Mouse (Mus musculus) right cerebral cortex, adult 18-20 months (tissue): ENCODE measurements at regions not wholly inside any gene's neighbourhood (a gene's known extent, or its start where the extent isn't known, plus 50 kb on each side); places are given as distances from the start of the nearest gene placed in this dataset.

Experiments
- DNase-seq: peaks from one replicate; pipeline ENCODE4 v3.0.0; 2022; ENCODE audit warnings: mixed read lengths

GRCm38 (mm10) chr9:113601451-113601850, 106.6 kb downstream of the Pdcd6ip start:
- DNase-seq, result no peak

GRCm38 (mm10) chr9:113587260-113587659, 120.8 kb downstream of the Pdcd6ip start:
- DNase-seq, result peak; percentile 31

GRCm38 (mm10) chr9:113586477-113586876, 121.6 kb downstream of the Pdcd6ip start:
- DNase-seq, result peak; percentile 34

- DNase-seq, result peak; percentile 53
Observed at GRCm38 (mm10) chr9:113578221-113578620, 129.8 kb downstream of the Pdcd6ip start.

GRCm38 (mm10) chr9:113568849-113569248, 139.2 kb downstream of the Pdcd6ip start:
- DNase-seq, result peak; percentile 24

- no peak for DNase-seq
Observed at GRCm38 (mm10) chr9:113567705-113568104, 140.4 kb downstream of the Pdcd6ip start.

DNA sequence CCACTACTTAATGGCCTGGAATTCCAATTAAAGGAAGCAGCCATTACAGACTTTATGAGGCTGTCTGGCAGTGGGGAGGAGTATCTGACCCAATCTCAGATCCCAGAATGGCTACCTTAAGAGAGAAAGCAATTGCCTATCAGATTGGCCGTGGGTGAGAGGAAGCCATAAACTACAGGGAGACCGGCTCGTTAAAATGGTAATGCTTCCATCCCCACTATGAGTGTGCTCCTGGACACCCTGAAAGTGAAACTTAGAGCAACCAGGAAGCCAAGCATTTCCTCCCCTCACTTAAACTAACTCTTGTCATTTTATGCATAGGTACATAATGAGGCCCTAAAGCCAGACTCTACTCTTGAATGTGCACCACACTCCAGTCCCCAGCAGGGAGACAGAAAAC, 141.4 kb downstream of the Pdcd6ip start:
- no peak for DNase-seq

- no peak for DNase-seq
Observed at GRCm38 (mm10) chr9:113553911-113554310, 154.1 kb downstream of the Pdcd6ip start.

GRCm38 (mm10) chr9:113547458-113547857, 160.6 kb downstream of the Pdcd6ip start:
- DNase-seq, result no peak

- DNase-seq, result no peak
Observed at GRCm38 (mm10) chr9:113528586-113528985, 179.5 kb downstream of the Pdcd6ip start.

- DNase-seq, result no peak
Observed at GRCm38 (mm10) chr9:113524307-113524706, 183.8 kb downstream of the Pdcd6ip start.

GRCm38 (mm10) chr9:113523173-113523572, 184.9 kb downstream of the Pdcd6ip start:
- no peak for DNase-seq

DNA sequence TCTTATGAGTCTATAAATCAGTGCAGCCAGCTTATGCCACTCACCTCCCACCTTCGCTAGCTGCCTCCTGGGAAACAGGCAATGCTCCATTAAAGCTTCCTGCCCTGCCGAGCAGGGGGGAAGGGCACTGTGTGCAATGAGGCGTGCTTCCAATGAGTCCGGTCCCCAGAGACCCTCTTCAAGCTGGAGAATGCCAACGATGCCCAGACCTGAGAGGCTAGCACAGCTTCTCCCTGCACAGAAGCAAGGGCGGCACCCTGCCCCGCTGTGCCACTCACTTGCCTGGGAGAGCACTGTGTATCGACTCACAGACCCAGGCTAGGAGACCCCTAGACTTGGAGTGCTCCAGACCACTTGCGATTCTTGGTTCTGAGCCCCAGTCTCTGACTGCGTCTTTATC, 188.3 kb downstream of the Pdcd6ip start:
- DNase-seq, result no peak

DNA sequence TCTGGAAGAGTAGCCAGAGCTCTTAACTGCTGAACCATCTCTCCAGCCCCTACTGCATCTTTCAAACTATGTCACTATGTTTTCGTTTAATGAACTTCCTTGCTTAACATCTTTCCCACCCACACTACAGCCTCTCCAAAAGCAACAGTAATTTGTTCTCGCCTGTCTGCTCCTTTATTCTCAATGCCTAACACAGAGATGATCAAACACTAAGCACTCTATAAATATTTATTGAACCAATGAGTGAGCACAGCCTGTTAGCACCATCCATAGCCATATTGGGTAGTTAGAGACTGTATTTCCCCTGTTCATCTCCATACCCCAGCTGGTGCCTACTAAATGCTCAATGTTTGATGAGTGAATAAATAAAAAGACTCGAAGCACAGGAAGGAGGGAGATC, 189.6 kb downstream of the Pdcd6ip start:
- no peak for DNase-seq

GRCm38 (mm10) chr9:113517756-113518155, 190.3 kb downstream of the Pdcd6ip start:
- DNase-seq, result no peak

DNA sequence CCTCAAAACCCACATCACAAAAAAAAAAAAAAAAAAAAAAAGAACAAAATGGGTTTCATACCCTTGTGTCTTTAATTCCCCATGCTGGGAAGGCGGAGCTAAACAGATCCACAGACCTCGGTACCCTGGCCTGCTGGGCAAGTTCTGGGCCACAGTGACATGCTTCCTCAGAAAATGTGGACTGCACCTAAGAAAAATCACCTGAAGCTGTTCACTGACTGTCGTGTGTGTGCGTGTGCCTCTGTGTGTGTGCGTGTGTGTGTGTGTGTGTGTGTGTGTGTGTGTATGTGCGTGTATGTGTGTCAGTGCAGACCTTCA, 192.4 kb downstream of the Pdcd6ip start:
- DNase-seq, result no peak

DNA sequence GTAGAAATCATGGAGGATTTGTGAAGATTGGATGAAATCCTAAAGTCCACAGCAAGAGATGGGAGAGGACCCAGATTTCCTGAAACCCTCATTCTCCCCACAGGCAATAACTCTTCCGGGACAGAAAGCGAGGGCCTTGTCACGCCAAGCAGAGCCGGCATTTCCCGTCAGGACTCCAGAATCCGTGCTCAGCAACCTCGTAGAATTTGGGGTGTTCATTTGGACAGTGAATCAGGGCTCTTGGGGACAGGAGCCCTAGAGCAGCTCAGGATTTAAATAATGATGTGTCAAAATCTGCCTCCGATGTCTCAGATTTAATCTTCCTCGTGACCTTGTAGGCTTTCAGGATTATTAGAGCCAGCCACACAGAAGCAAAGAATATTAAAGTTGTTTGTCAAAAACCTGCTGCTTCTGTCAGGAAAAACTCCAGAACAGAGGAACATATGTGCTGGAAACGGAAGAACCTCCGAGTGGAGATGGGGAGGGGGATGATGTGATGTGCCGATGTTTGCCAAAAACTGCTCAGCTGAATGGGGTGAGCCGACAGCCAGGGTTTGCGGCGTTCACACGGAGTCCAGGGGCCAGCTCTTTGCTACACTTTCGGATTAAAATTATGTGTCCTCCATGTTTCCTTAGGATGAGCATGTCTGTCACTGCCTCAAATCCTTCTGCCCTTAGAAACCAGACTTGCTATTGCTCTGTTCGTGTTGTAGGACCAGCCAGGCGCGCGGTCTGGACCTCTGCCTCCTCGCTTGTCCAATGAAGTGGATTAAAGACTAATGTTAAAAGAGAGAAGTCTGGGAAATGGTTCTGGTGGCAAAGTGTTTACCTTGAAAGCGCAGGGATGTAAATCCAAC, 193.0 kb downstream of the Pdcd6ip start:
- DNase-seq, result no peak

DNA sequence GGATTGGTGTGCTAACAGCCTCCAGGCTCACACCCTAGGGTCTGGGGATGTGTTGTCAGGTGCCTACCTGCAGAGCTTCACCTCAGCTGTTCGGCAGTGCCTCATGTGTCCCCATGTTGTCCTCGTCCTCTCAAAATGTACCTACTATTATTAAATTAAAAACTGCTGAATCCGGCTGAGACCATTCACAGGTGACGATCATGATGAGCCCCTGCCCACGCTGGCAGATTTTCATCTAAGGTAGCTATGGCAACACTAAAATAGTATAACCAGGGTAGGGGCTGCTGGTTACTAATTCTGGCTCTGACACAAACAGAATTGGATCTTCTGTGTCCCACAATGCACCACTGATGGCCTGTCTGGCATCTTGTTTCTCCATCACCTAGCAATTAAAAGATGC, 196.8 kb downstream of the Pdcd6ip start:
- no peak for DNase-seq

- DNase-seq, result no peak
Observed at GRCm38 (mm10) chr9:113509368-113509767, 198.7 kb downstream of the Pdcd6ip start.

DNA sequence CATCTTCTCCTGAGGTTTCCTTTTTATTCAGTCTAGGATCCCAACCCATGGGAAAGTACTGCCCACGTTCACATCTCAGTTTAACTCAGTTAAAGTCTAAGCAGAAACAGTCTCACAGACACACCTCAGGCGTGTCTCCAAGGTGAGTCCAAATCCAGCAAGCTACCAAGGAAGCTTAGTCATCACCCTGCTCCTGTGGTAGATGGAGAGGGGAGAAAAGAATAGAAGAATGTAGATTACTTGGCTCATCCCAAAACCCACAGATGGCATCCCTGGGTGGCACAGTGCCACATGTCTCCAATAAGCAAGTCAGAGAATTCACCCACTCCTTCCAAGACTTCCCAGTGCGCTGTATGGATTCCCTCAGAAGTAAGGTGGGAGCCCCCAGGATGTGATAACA, 199.2 kb downstream of the Pdcd6ip start:
- peak; percentile 92 for DNase-seq

DNA sequence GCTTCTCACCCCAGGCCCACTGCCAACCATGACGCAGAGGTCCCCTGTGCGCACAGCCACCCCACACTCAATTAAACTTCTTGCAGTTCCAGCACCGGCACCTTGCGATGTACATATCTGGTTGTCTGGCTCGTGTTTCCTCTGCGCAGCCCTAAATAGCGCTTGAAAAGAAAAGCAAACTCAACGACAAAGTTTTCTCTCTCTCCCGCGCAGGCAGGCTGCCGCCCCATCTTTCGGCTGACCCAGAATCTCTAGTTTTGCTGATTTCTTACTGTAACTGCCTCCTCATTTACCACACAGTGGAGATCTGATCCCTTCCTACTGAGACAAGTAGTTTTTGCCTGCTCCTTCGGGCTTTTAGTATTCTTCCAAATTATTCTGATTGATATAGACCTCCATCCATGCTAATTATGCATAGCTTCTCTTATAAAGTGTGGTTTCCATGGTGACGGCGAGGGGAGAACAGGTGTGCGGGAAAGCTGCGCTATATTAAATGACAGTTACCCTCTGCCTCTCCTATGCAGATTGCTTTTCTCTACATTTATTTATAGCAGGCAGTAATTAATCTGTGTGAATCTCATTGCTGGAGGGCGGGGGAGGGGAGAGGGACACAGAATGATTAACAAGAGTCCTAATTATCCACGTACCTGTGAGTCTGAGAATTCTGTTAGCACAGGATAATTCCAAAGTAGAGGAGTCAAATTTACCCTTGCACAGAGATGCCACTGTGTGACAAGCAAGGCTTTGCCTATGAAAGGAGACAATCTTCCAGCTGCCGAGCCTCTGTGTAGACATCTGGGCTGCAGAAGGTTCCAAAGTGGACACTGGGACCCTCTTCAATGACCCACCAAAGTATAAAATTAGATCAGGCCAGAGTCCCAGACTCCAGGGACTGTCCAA, 200.2 kb downstream of the Pdcd6ip start:
- peak; percentile 64 for DNase-seq

- no peak for DNase-seq
Observed at GRCm38 (mm10) chr9:113499246-113499645, 208.8 kb downstream of the Pdcd6ip start.

DNA sequence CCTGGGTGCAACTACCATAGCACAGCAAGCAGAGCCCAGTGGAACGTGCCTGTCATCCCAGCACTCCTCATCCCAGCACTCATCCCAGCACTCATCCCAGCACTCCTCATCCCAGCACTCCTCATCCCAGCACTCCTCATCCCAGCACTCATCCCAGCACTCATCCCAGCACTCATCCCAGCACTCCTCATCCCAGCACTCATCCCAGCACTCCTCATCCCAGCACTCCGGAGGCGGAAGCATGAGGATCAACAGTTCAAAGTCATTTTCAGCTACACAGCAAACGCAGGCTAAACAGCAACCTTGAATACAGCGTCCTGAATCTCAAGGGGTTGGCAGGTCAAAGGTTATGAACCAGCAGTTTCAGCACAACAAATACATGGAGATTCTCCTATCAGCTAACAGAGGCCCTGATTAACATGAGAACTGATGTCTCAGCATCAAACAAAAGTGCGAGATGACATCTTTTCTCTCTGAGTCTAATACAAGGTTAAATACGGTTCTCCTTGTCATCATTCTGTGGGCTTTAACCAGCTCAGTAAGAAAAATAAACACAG, 211.8 kb downstream of the Pdcd6ip start:
- no peak for DNase-seq

DNA sequence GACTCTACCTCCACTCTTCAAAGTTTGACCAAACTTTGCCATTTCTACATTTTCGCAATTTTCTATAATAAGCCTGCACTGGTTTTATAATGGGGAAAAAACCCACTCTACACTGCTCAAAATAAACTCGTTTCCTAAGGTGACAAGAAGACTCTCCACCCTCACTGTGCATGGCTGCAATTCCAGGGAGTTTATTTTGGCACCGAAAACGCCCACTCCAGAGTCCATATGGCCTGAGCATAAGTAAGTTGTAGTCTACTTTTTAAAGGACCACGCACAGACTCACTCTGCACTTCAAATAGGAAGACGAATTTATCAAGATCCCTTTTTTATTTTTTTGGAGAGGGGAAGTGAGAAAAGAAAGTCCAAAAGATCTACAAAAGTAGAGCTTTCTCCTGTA, 219.4 kb downstream of the Pdcd6ip start:
- peak; percentile 90 for DNase-seq
